Mouse (Mus musculus) myocyte (in vitro differentiated cells): ENCODE measurements around the gene Cfap100.

ENCODE experiments used
- POLR2A ChIP-seq: IDR thresholded peaks from one replicate; pipeline ENCODE4 v1.6.1; 2011; ENCODE audit warnings: low read depth, mild to moderate bottlenecking, control low read depth, moderate library complexity; ENCODE audit not compliant: insufficient read length
- USF1 ChIP-seq: IDR thresholded peaks from one replicate; pipeline ENCODE4 v1.6.1; 2011; ENCODE audit warnings: low read depth, mild to moderate bottlenecking, control low read depth, moderate library complexity

- TF ChIP-seq POLR2A, result no peak
- no peak for TF ChIP-seq USF1
Observed at GRCm38 (mm10) chr6:90363301-90363700, 65.3 kb downstream of the Cfap100 start.
